Comparison of ENCODE assay signal across 8 mouse cellular contexts in the genomic region with DNA sequence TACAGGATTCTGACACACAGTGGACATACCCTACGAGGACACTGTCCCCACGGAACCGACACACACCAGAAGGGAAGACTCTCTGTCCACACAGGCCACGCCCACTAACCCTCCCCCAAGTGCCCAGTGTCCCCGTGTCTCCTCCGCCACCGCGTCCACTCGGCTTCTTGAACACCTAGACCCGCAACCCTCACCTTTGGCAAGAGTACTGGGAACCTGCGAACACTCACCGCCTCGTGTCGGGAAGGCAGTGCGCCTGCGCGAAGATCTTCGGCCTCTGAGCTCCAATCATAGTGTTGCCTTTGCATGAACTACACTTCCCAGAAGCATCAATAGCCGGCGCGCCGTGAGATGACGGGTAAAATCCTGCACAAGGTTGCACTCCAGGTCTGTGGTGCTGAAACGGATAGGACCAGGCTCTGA. TPM values are rescaled to one million over a fixed set of nuclear protein-coding genes. Genes with fewer than 3 reads are reported as not detected.
DNase-seq lines count a peak whose midpoint lies in the region; ATAC-seq lines count a peak whose summit lies in the region.

No protein-coding gene starts in this region.

- intact Hi-C loops in left cerebral cortex, postnatal 14 days (cut with DNase I) = no loop called here

- peak; percentile 78 for ATAC-seq in intestine, embryonic 14.5 days (replicated peaks; ENCODE audit: low FRiP score, low TSS enrichment, low read depth)

- peaks cover 4% of the 10 kb centered on the region; the same call in 1 of the 2 replicates for H3K36me3 ChIP-seq in intestine, embryonic 14.5 days (ENCODE audit: control insufficient read depth, insufficient read depth, low read length)

- H3K27ac ChIP-seq in intestine, embryonic 14.5 days (ENCODE audit: low read depth) = no peak overlapping the region

- peak overlapping the region; percentile 57 for H3K9ac ChIP-seq in intestine, embryonic 14.5 days (ENCODE audit: low read length)

- H3K27me3 ChIP-seq in intestine, embryonic 14.5 days (replicated peaks; ENCODE audit: control insufficient read depth, insufficient read depth, low read length) = no peaks in the 10 kb centered on the region

- no peaks in the 10 kb centered on the region for H3K9me3 ChIP-seq in intestine, embryonic 14.5 days (ENCODE audit: control insufficient read depth, low read length)

- DNase-seq in adrenal gland, adult 18-20 months (ENCODE audit: low spot score in 2 of 2) = peak; percentile 86 to 89
- peak; percentile 96 for DNase-seq in embryo, embryonic 11 days
- peak; percentile 90 for DNase-seq in gastrocnemius, postnatal 25 days
- DNase-seq in intestine, embryonic 14.5 days (ENCODE audit: low spot score) = peak; percentile 90
- DNase-seq in left cerebral cortex, postnatal 14 days (ENCODE audit: low spot score in 2 of 2) = peak; percentile 95 to 96
- peak; percentile 95 for DNase-seq in mesoderm, embryonic 11.5 days (ENCODE audit: low read depth, low spot score)
- DNase-seq in right cerebral cortex, postnatal 36 days (ENCODE audit: low spot score in 2 of 2) = peak; percentile 94 to 95
- DNase-seq in yolk sac, embryonic 10.5 days (ENCODE audit: low spot score) = peak; percentile 91

- WGBS in intestine, embryonic 14.5 days = under 1% methylated on average over 24 of the region's 24 CpGs

- H3K4me3 ChIP-seq in intestine, embryonic 14.5 days (ENCODE audit: low read depth, low read length) = peak overlapping the region; percentile 69

- H3K4me2 ChIP-seq in intestine, embryonic 14.5 days (ENCODE audit: low read length) = peak overlapping the region; percentile 65

- peaks cover 8% of the 10 kb centered on the region for H3K4me1 ChIP-seq in intestine, embryonic 14.5 days (replicated peaks; ENCODE audit: control insufficient read depth, insufficient read depth, low read length)

RNA-seq across cellular contexts. Expression of gene Zfp661, which starts 2.4 kb away (rescaled TPM):
- total RNA-seq in adrenal gland, adult 18-20 months (2021) = 1 to 10 TPM; 2.6 to 3.5 TPM
- total RNA-seq in gastrocnemius, postnatal 25 days (2021) = 1 to 10 TPM; 1.7 to 2.1 TPM
- 4.0 and 4.4 TPM in 2 replicates for polyA plus RNA-seq in intestine, embryonic 14.5 days (2014; fragmentation: Nextera tagmentation; extraction: Ambion mirVana)
- 1 to 10 TPM; 7.4 to 7.7 TPM for total RNA-seq in left cerebral cortex, postnatal 14 days (2021)

RNA-seq across cellular contexts. Expression of gene Mrps5, which starts 2.6 kb away (rescaled TPM):
- total RNA-seq in adrenal gland, adult 18-20 months (2021) = 100 to 1,000 TPM; 108 to 114 TPM
- 10 to 100 TPM; 78.9 to 79.3 TPM for total RNA-seq in gastrocnemius, postnatal 25 days (2021)
- polyA plus RNA-seq in intestine, embryonic 14.5 days (2014; fragmentation: Nextera tagmentation; extraction: Ambion mirVana) = 154 and 155 TPM in 2 replicates
- 100 to 1,000 TPM in 1 of 2 experiments, 10 to 100 TPM in 1; 84.7 to 103 TPM for total RNA-seq in left cerebral cortex, postnatal 14 days (2021)

RNA-seq across cellular contexts. Expression of gene Prom2, which starts 43.2 kb away (rescaled TPM):
- total RNA-seq in adrenal gland, adult 18-20 months (2021) = under 1 TPM; 0.46 to 0.70 TPM
- total RNA-seq in gastrocnemius, postnatal 25 days (2021) = not detected
- polyA plus RNA-seq in intestine, embryonic 14.5 days (2014; fragmentation: Nextera tagmentation; extraction: Ambion mirVana) = 1.1 TPM in 2 replicates
- under 1 TPM; 0.08 to 0.18 TPM for total RNA-seq in left cerebral cortex, postnatal 14 days (2021)
